Mouse (Mus musculus) heart, embryonic 16.5 days (tissue): ENCODE results near the gene Adarb1. TPM values are rescaled to one million over a fixed set of nuclear protein-coding genes. Genes with fewer than 3 reads are reported as not detected.

Experiments
- ATAC-seq: fragments of 200-750 bp; cut with Nextera tagmentation; replicated peaks from 2 replicates; pipeline ENCODE4 v1.8.0; 2017; ENCODE audit warnings: moderate number of reproducible peaks; ENCODE audit not compliant: insufficient read depth, low FRiP score; ENCODE audit errors: extremely low read depth
- H3K27ac ChIP-seq: fragments of 300-500 bp; sonication (generic); 2 replicates; pipeline ENCODE4 v1.5.1; 2014; ENCODE audit warnings: mild to moderate bottlenecking, low read length, control low read depth, moderate library complexity
- H3K27me3 ChIP-seq: fragments of 300-500 bp; sonication (generic); 2 replicates; pipeline ENCODE4 v1.6.1; 2014; ENCODE audit warnings: low read length, mixed read lengths; ENCODE audit not compliant: control insufficient read depth, insufficient read depth
- H3K36me3 ChIP-seq: fragments of 300-500 bp; sonication (generic); 2 replicates; pipeline ENCODE4 v1.6.1; 2014; ENCODE audit not compliant: control insufficient read depth, insufficient read depth
- H3K4me1 ChIP-seq: fragments of 300-500 bp; sonication (generic); 2 replicates; pipeline ENCODE4 v1.6.1; 2014; ENCODE audit warnings: low read length, mixed read lengths; ENCODE audit not compliant: control insufficient read depth, insufficient read depth
- H3K4me2 ChIP-seq: fragments of 300-500 bp; sonication (generic); 2 replicates; pipeline ENCODE4 v1.6.1; 2014; ENCODE audit warnings: low read depth, mild to moderate bottlenecking, control low read depth, low read length
- H3K4me3 ChIP-seq: fragments of 300-500 bp; sonication (generic); 2 replicates; pipeline ENCODE4 v1.5.1; 2014; ENCODE audit warnings: mild to moderate bottlenecking, control low read depth, low read length
- H3K9ac ChIP-seq: fragments of 300-500 bp; sonication (generic); 2 replicates; pipeline ENCODE4 v1.6.1; 2014; ENCODE audit warnings: low read length, control low read depth
- H3K9me3 ChIP-seq: fragments of 300-500 bp; sonication (generic); replicated peaks from 2 replicates; pipeline ENCODE4 v1.6.1; 2016; ENCODE audit warnings: low read length; ENCODE audit not compliant: control insufficient read depth
- WGBS: fragments of 180-500 bp; shearing (Covaris S2); extraction: QIAGEN DNeasy Blood & Tissue Kit; methylation state at CpG from one replicate; pipeline ENCODE4 v1.1.7; 2014; 5-methylcytosine and 5-hydroxymethylcytosine counted together
- polyA plus RNA-seq: library from polyadenylated mRNA; unstranded; fragments of >200 nt; fragmentation: Nextera tagmentation; extraction: Ambion mirVana; gene quantifications from 2 replicates; pipeline ENCODE4 v1.2.1, GENCODE M21; 2015

Gene Adarb1
- polyA plus RNA-seq, 1 experiment from 2014 or later, result 11.7 TPM

DNA sequence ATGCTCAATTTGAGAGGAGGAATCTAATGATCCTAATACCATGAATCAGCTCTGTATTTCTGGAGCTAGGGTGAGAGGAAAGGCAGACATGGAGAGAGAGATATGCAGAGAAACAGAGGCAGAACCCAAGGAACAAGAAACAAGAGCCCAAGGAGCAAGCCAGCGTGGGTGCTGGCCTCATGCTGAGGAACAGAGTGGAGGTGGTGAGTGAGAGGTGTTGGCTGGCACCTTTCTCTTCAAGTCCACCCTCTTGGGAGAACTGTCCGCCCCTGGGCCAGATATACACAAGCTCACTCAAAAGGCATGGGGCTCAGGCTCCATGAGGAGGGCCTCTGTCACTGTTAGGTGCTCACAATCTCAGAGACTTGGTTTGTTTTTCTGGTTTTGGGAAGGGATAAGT, 52.9 kb downstream of the Adarb1 start:
- Histone ChIP-seq H3K36me3 (no peaks in the 10 kb centered on the region), H3K9me3 (no peaks in the 10 kb centered on the region), H3K27ac (no peak overlapping the region), H3K9ac (no peak overlapping the region), H3K4me3 (no peak overlapping the region), H3K4me2 (no peak overlapping the region), H3K4me1 (peaks cover 19% of the 10 kb centered on the region), H3K27me3 (no peaks in the 10 kb centered on the region)
- ATAC-seq, result no peak
- 79% methylated on average over 2 of the region's 2 CpGs for WGBS

DNA sequence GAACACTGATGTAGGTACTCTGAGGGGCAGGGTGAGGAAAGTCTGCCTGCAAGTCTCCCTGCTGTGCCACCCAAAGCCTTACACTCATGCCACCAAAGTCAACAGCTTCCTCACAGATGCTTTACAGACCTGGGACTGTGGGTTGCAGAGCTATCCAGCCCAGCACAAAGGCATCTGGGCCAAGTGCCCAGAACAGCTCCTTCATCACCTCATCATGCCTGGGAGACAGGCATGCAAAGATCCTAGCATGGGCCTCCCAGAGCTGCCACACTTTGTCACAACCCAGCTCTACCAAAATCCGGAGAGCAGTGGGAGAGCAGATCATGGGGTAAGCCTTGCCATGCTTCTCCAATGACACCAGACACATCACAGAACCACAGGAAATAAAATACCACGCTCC, 57.6 kb downstream of the Adarb1 start:
- no peak overlapping the region for H3K4me3 ChIP-seq
- H3K4me2 ChIP-seq, result no peak overlapping the region
- no peaks in the 10 kb centered on the region for H3K36me3 ChIP-seq
- H3K4me1 ChIP-seq, result peaks cover 11% of the 10 kb centered on the region
- 23% methylated on average over 2 of the region's 2 CpGs for WGBS
- no peaks in the 10 kb centered on the region for H3K27me3 ChIP-seq
- H3K9me3 ChIP-seq, result no peaks in the 10 kb centered on the region
- ATAC-seq, result peak; percentile 91
- H3K9ac ChIP-seq, result no peak overlapping the region
- H3K27ac ChIP-seq, result peak overlapping the region; percentile 84

DNA sequence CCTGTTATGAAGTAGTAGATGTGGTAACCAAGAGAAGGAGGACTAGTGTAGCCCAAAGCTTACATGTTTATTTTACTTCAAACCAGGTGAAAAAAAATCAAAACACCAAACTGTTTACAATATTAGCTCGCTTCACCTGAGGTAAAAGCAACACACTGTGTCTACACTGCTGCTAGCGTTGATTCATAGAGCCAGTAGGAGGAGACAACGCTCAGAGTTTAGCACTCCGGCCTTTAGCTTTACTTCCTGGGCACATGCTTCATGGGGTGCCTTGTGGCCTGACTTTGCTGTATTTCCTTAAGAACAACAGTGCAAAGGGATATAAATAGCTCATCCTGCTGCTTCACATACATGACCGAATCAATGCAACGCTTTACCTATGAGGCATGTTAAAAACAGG, 60.1 kb downstream of the Adarb1 start:
- peaks cover 11% of the 10 kb centered on the region for H3K4me1 ChIP-seq
- WGBS, result 79% methylated on average over 6 of the region's 6 CpGs
- H3K9ac ChIP-seq, result no peak overlapping the region
- no peak overlapping the region for H3K4me3 ChIP-seq
- no peak overlapping the region for H3K27ac ChIP-seq
- no peaks in the 10 kb centered on the region for H3K27me3 ChIP-seq
- ATAC-seq, result no peak
- H3K9me3 ChIP-seq, result no peaks in the 10 kb centered on the region
- no peak overlapping the region for H3K4me2 ChIP-seq
- H3K36me3 ChIP-seq, result no peaks in the 10 kb centered on the region

GRCm38 (mm10) chr10:77353031-77353745, 64.9 kb downstream of the Adarb1 start:
- 81% methylated on average over 6 of the region's 6 CpGs for WGBS
- no peaks in the 10 kb centered on the region for H3K27me3 ChIP-seq
- no peak; the same call in 1 of the 2 replicates for ATAC-seq
- H3K36me3 ChIP-seq, result 0 out of 2 replicates have a peak, but pooled peaks cover 2% of the 10 kb centered on the region
- no peak overlapping the region for H3K4me2 ChIP-seq
- no peaks in the 10 kb centered on the region for H3K4me1 ChIP-seq
- no peak overlapping the region for H3K9ac ChIP-seq
- 0 out of 2 replicates have a peak, but pooled peaks cover 2% of the 10 kb centered on the region for H3K9me3 ChIP-seq
- no peak overlapping the region for H3K4me3 ChIP-seq
- no peak overlapping the region for H3K27ac ChIP-seq

- Histone ChIP-seq H3K9ac (no peak overlapping the region), H3K9me3 (no peaks in the 10 kb centered on the region), H3K4me3 (no peak overlapping the region), H3K27me3 (no peaks in the 10 kb centered on the region), H3K4me2 (no peak overlapping the region), H3K4me1 (peaks cover 19% of the 10 kb centered on the region), H3K36me3 (no peaks in the 10 kb centered on the region), H3K27ac (peak overlapping the region; percentile 79)
- WGBS, result 30% methylated on average over 3 of the region's 3 CpGs
- peak; percentile 78 for ATAC-seq
Measured at GRCm38 (mm10) chr10:77342842-77343241, 75.2 kb downstream of the Adarb1 start.

DNA sequence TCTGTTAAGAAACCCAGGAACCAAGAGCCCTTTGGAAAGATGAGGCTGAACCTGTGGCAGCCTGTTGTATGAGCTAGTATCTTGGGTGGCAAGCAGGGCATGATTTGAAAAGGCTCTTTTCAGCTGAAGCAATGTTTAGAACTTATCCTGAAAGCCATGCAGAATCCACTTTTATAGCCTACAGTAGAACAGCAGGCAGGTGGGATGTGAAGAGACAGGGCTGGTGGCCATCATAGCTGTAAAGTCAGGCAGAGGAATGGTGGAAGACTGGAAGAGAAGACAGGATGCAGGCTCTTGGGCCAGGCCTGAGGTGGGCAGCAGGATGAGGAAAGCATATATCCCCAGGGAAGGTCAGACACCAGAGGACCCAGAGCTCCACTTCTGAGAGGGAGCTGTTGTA, 76.4 kb downstream of the Adarb1 start:
- Histone ChIP-seq H3K4me2 (no peak overlapping the region), H3K27ac (no peak overlapping the region), H3K9ac (no peak overlapping the region), H3K4me1 (peaks cover 19% of the 10 kb centered on the region), H3K27me3 (no peaks in the 10 kb centered on the region), H3K4me3 (no peak overlapping the region), H3K9me3 (no peaks in the 10 kb centered on the region), H3K36me3 (no peaks in the 10 kb centered on the region)
- ATAC-seq, result no peak

DNA sequence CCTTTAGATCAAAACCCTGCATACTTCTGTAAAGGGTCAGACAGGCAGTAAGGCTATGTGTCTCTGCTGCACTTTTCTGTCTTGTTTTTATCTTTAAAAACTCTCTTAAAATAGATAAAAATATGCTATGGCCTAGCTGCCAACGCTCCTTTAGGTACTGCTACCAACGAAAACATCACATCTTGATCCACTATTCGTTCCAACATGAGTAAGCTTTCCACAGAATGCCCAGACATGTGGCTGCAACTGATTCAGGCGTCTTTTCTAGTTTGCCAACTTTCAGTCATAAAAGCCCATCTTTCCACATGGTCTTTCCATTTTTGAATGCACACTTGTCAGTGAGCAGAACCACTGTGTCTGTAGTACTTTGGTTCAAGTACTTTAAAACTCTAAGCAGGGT, 77.0 kb downstream of the Adarb1 start:
- Histone ChIP-seq H3K4me2 (no peak overlapping the region), H3K27ac (no peak overlapping the region), H3K9ac (no peak overlapping the region), H3K9me3 (no peaks in the 10 kb centered on the region), H3K36me3 (no peaks in the 10 kb centered on the region), H3K27me3 (no peaks in the 10 kb centered on the region), H3K4me1 (peaks cover 19% of the 10 kb centered on the region), H3K4me3 (no peak overlapping the region)
- ATAC-seq, result no peak
- 75% methylated on average over 4 of the region's 4 CpGs for WGBS

GRCm38 (mm10) chr10:77339871-77340341, 78.2 kb downstream of the Adarb1 start:
- H3K4me2 ChIP-seq, result peak overlapping the region; percentile 64
- peaks cover 19% of the 10 kb centered on the region for H3K4me1 ChIP-seq
- H3K36me3 ChIP-seq, result no peaks in the 10 kb centered on the region
- peak overlapping the region; percentile 51 for H3K9ac ChIP-seq
- peak overlapping the region; percentile 49 for H3K4me3 ChIP-seq
- WGBS, result 30% methylated on average over 18 of the region's 18 CpGs
- H3K27ac ChIP-seq, result 0 out of 2 replicates have a peak overlapping the region, but pooled peaks have one; percentile 4
- H3K9me3 ChIP-seq, result no peaks in the 10 kb centered on the region
- no peaks in the 10 kb centered on the region for H3K27me3 ChIP-seq
- no peak for ATAC-seq

GRCm38 (mm10) chr10:77333518-77333917, 84.6 kb downstream of the Adarb1 start:
- no peak; the same call in 1 of the 2 replicates for ATAC-seq
- Histone ChIP-seq H3K4me3 (no peak overlapping the region), H3K4me1 (peaks cover 4% of the 10 kb centered on the region; the same call in 1 of the 2 replicates), H3K27ac (no peak overlapping the region), H3K9ac (no peak overlapping the region), H3K4me2 (no peak overlapping the region), H3K9me3 (no peaks in the 10 kb centered on the region), H3K27me3 (no peaks in the 10 kb centered on the region), H3K36me3 (no peaks in the 10 kb centered on the region)
- 60% methylated on average over 9 of the region's 9 CpGs for WGBS
